Mouse (Mus musculus) lung, adult 2 months (tissue): ENCODE measurements around the gene Plekha5.

Experiments used
- CTCF ChIP-seq: fragments of 200-500 bp; IDR thresholded peaks from 2 replicates; pipeline ENCODE4 v1.5.1; 2011; ENCODE audit warnings: mild to moderate bottlenecking, low read length, control low read depth; ENCODE audit not compliant: insufficient read depth
- POLR2A ChIP-seq: fragments of 200-500 bp; IDR thresholded peaks from 2 replicates; pipeline ENCODE4 v1.6.1; 2011; ENCODE audit warnings: low read depth, mild to moderate bottlenecking, control low read depth, low read length, borderline replicate concordance; ENCODE audit errors: extremely low read depth

- TF ChIP-seq POLR2A (no peak), CTCF (no peak)
These were observed 63.6 kb downstream of the Plekha5 start for GRCm38 (mm10) chr6:140487489-140487888.
